ENCODE assay signal across 28 mouse cellular contexts in the genomic region with DNA sequence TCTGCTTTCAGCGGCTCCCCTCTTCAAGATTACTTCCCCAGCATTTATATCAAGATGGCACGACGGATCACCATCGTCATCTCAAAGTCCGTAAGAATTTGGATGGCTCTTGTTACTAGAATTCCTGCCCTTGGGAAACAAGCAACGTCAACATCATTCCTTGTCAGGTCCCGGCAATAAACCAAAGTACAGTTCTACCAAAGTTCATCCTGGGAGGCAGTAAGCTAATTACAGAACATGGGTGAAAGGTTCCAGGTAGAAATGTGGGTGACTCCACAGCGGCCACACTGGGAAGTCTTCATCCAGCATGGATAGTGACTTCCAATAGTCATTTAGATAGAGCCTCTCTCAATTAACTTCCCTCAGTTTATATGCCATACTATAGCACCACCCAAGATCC.
DNase-seq lines count a peak whose midpoint lies in the region; ATAC-seq lines count a peak whose summit lies in the region.
"Had no signal": no experiment of that assay in that cellular context is flagged by ENCODE, and none has a peak within 500 bp of the region (broad histone marks: within the 10 kb centered on the region; RNA-seq: fewer than 3 reads in every experiment).

No protein-coding gene starts in this region.

- no peaks in the 10 kb centered on the region for H3K27me3 ChIP-seq in kidney, embryonic 16.5 days (ENCODE audit: insufficient read depth, low read length)
- H3K27me3 ChIP-seq in intestine, embryonic 16.5 days (replicated peaks; ENCODE audit: control insufficient read depth, insufficient read depth, low read length) = no peaks in the 10 kb centered on the region
- H3K27me3 ChIP-seq: embryonic facial prominence, embryonic 13.5 days; forebrain, embryonic 15.5 days; heart, embryonic 12.5 days; heart, embryonic 15.5 days had no signal

- peak; percentile 52 to 77 for DNase-seq in kidney, adult 8-10 months
- no peak for DNase-seq in kidney, postnatal 10 days
- peak; percentile 12 to 53 for DNase-seq in kidney, postnatal 25 days
- peak; percentile 29 to 75 for DNase-seq in kidney, postnatal 36 days
- DNase-seq in cerebellum, postnatal 4 days (ENCODE audit: low spot score in 2 of 2) = no peak
- no peak for DNase-seq in ovary, adult 18-20 months (ENCODE audit: low spot score)
- DNase-seq: adrenal gland, adult 2 months; adrenal gland, postnatal 14 days; cerebellum, adult 11 months; cerebellum, adult 2 months; cerebellum, adult 9-11 months; cerebellum, postnatal 25 days; embryo, embryonic 11 days; gastrocnemius, postnatal 25 days; heart, adult 18-20 months; heart, postnatal 10 days; heart, postnatal 36 days had no signal

- no peak overlapping the region for H3K9ac ChIP-seq in kidney, embryonic 16.5 days (replicated peaks; ENCODE audit: low read length)
- H3K9ac ChIP-seq in intestine, embryonic 16.5 days (ENCODE audit: low read depth, low read length) = no peak overlapping the region
- H3K9ac ChIP-seq: embryonic facial prominence, embryonic 13.5 days; forebrain, embryonic 12.5 days; forebrain, embryonic 15.5 days; heart, embryonic 12.5 days; heart, embryonic 15.5 days had no signal

- WGBS in kidney, embryonic 16.5 days = 89% methylated on average over 8 of the region's 8 CpGs
- 72% methylated on average over 8 of the region's 8 CpGs for WGBS in intestine, embryonic 16.5 days

- H3K4me1 ChIP-seq in kidney, embryonic 16.5 days (ENCODE audit: insufficient read depth, low read length) = peaks cover 9% of the 10 kb centered on the region; the same call in 1 of the 2 replicates
- peaks cover 24% of the 10 kb centered on the region for H3K4me1 ChIP-seq in intestine, embryonic 16.5 days (ENCODE audit: control insufficient read depth, insufficient read depth, low read length)
- H3K4me1 ChIP-seq: forebrain, embryonic 15.5 days; heart, embryonic 12.5 days; heart, embryonic 15.5 days had no signal

- no peaks in the 10 kb centered on the region for H3K36me3 ChIP-seq in kidney, embryonic 16.5 days (ENCODE audit: insufficient read depth, low read length)
- H3K36me3 ChIP-seq in intestine, embryonic 16.5 days (ENCODE audit: control insufficient read depth, insufficient read depth, low read length) = no peaks in the 10 kb centered on the region
- H3K36me3 ChIP-seq: embryonic facial prominence, embryonic 10.5 days; embryonic facial prominence, embryonic 13.5 days; forebrain, embryonic 12.5 days; forebrain, embryonic 15.5 days; heart, embryonic 12.5 days; heart, embryonic 15.5 days; hindbrain, embryonic 10.5 days had no signal

- no peaks in the 10 kb centered on the region for H3K9me3 ChIP-seq in kidney, embryonic 16.5 days (ENCODE audit: low read length)
- no peaks in the 10 kb centered on the region for H3K9me3 ChIP-seq in intestine, embryonic 16.5 days (ENCODE audit: control insufficient read depth, low read length)
- H3K9me3 ChIP-seq: embryonic facial prominence, embryonic 10.5 days; embryonic facial prominence, embryonic 13.5 days; forebrain, embryonic 12.5 days; forebrain, embryonic 15.5 days; heart, embryonic 12.5 days; heart, embryonic 15.5 days; hindbrain, embryonic 10.5 days had no signal

- ATAC-seq in kidney, embryonic 16.5 days (ENCODE audit: low FRiP score, low TSS enrichment) = no peak
- ATAC-seq in intestine, embryonic 16.5 days = peak; percentile 48
- ATAC-seq: CD4-positive, CD25-positive, alpha-beta regulatory T cell, adult 4 months; forebrain, embryonic 15.5 days had no signal

- H3K4me2 ChIP-seq in kidney, embryonic 16.5 days (replicated peaks; ENCODE audit: low read depth, low read length) = no peak overlapping the region
- no peak overlapping the region for H3K4me2 ChIP-seq in intestine, embryonic 16.5 days (ENCODE audit: low read depth, low read length)
- H3K4me2 ChIP-seq: embryonic facial prominence, embryonic 13.5 days; forebrain, embryonic 12.5 days; forebrain, embryonic 15.5 days; heart, embryonic 12.5 days; heart, embryonic 15.5 days had no signal

- H3K27ac ChIP-seq in kidney, embryonic 16.5 days (ENCODE audit: low read length) = no peak overlapping the region
- peak overlapping the region; percentile 61; the same call in 1 of the 2 replicates for H3K27ac ChIP-seq in intestine, embryonic 16.5 days (ENCODE audit: low read length)
- H3K27ac ChIP-seq: embryonic facial prominence, embryonic 10.5 days; embryonic facial prominence, embryonic 13.5 days; forebrain, embryonic 12.5 days; forebrain, embryonic 15.5 days; heart, embryonic 15.5 days; hindbrain, embryonic 10.5 days had no signal

- H3K4me3 ChIP-seq in kidney, embryonic 16.5 days (ENCODE audit: low read length) = no peak overlapping the region
- no peak overlapping the region for H3K4me3 ChIP-seq in intestine, embryonic 16.5 days (ENCODE audit: low read length)
- H3K4me3 ChIP-seq: embryonic facial prominence, embryonic 10.5 days; embryonic facial prominence, embryonic 13.5 days; erythroblast, embryonic 14.5 days; forebrain, embryonic 12.5 days; forebrain, embryonic 15.5 days; heart, embryonic 12.5 days; heart, embryonic 15.5 days; hindbrain, embryonic 10.5 days had no signal

Comparison
In these comparisons a context has a peak if more than half of its experiments do, and no peak if none do; other contexts are left out.
1. DNase-seq: peak in kidney, adult 8-10 months (2 of 2), kidney, postnatal 25 days (2 of 2) and kidney, postnatal 36 days (2 of 2); none in kidney, postnatal 10 days (single experiment), cerebellum, postnatal 4 days (0 of 2) and ovary, adult 18-20 months (single experiment).